Mouse (Mus musculus) spleen, adult 2 months (tissue): Measurements from ENCODE around the gene Cdkn2aip.

Experiments used
- CTCF ChIP-seq: fragments of 200-500 bp; IDR thresholded peaks from 2 replicates; pipeline ENCODE4 v1.5.1; 2011; ENCODE audit warnings: mild to moderate bottlenecking, inconsistent platforms; ENCODE audit not compliant: insufficient read depth, insufficient read length, insufficient replicate concordance; ENCODE audit errors: extremely low read depth
- POLR2A ChIP-seq: fragments of 200-500 bp; IDR thresholded peaks from 2 replicates; pipeline ENCODE4 v1.6.1; 2011; ENCODE audit warnings: low read depth, low read length, inconsistent platforms

DNA sequence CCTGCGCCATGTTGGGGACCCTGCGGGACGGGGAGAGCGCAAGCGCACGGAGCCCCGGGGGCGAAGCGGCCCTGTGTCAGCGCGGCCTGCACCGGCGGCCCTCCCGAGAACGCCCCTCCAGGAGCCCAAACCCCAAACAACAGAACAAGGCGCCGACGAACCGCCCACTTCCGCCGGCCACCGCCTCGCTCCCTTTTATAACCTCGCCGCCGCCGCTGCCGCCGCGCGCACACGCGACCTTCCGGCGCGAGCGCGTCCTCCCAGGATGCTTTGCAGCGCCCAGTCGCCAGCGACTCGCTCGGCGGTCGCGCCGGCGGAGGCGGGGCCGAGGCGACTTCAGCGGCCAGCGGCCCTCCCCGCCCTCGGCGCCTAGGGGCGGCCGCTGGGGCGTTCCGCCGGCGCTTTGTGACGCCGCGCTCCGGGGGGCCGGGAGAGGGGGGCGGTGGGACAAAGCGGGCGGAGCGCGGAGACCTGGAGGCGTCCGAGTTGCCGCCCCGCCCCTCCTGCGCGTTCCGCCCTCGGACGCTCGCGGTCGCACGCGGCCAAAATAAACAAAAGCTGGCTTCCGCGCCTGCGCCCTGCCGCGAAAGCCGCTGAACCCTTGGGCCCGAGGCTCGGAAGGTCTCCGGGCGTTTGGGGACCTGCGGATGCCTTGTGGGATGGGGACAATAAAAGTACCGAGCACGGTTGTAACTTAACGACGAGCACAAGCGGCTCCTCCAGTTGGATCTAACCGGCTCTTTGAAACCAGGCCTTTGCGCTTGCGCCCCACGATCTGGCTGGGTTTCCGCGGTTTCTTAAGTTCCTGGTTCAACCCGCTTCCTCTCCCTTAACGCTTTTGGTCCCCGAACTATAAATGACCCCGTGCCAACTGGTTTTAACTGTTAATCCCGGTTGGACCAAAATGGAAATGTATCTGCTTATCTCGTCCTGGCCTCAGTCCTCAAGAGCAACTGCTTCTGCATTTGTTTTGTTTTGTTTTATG is at the start of gene Cdkn2aip:
- TF ChIP-seq CTCF (no peak), POLR2A (peak; percentile 68)
